Mouse (Mus musculus) heart, adult 8-10 months (tissue): ENCODE results near the gene Olfr263. TPM values are rescaled to one million over a fixed set of nuclear protein-coding genes. Genes with fewer than 3 reads are reported as not detected.

Experiments
- total RNA-seq, 4 experiments: library from RNA; stranded (reverse); gene quantifications; 2 replicates each; pipeline ENCODE4 v1.2.4; 2022

The Olfr263 gene
- total RNA-seq, 4 experiments from 2014 or later, result not detected

Other genes starting within 250 kb of the Olfr263 start
- not detected for gene Olfr1370, start 54.7 kb upstream of the Olfr263 start, total RNA-seq
- not detected for gene Olfr1369-ps1, start 18.2 kb upstream of the Olfr263 start, total RNA-seq
- gene Olfr1368, start 16.2 kb downstream of the Olfr263 start, total RNA-seq, result not detected
- gene Trim27, start 49.8 kb downstream of the Olfr263 start, total RNA-seq, result 10 to 100 TPM; 17.7 to 20.3 (median 19.3) TPM
- gene Gpx5, start 163.1 kb downstream of the Olfr263 start, total RNA-seq, result not detected
- gene Gpx6, start 182.5 kb downstream of the Olfr263 start, total RNA-seq, result not detected
- gene Olfr1367, start 217.3 kb downstream of the Olfr263 start, total RNA-seq, result not detected
- 1 to 10 TPM; 4.5 to 6.0 (median 5.0) TPM for gene Zscan12, start 233.2 kb downstream of the Olfr263 start, total RNA-seq